ENCODE assay signal across 8 mouse cellular contexts in the genomic region with DNA sequence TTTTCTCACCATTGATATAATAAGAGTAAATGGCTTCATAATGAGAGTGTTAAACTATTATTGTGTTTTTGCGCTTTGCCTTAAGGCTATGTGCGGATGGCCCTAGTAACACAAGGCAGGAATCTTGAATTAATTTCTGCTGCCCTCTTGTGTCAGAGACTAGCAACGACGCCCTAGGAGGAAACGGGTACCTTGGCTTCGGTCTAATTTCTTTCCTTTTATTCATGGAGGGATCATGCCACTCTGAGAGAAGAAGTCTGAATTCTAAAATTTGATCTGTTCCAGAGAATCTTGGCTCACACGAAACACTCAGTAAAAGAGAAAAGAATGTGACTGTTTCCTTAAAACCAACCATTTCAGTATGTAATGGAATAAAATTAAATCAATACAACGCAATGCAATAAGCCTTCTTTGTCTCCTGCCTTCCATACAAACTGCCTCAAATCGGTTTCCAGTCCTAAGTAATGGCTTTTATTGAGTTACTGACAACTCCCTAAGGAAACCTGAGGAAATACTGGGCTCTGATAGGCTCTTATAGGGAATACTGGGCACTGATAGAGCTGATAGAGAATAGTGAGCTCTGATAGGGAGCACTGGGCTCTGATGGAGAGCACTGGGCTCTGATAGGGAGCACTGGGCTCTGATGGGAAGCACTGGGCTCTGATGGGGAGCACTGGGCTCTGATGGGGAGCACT.
DNase-seq lines count a peak whose midpoint lies in the region; ATAC-seq and TF ChIP-seq lines count a peak whose summit lies in the region.

No protein-coding gene starts in this region.

- ATAC-seq in liver, embryonic 14.5 days (ENCODE audit: insufficient read depth): no peak
- ATAC-seq in hindbrain, embryonic 15.5 days (ENCODE audit: low FRiP score, low read depth): peak; percentile 90

- DNase-seq in liver, embryonic 14.5 days (ENCODE audit: low read depth in 3 of 3, low spot score in 3 of 3): peak in 1 of 3 experiments; percentile 3
- no peak for DNase-seq in liver
- peak; percentile 87 for DNase-seq in brain, embryonic 14.5 days (ENCODE audit: low read depth)
- DNase-seq in forebrain, embryonic 10.5 days (ENCODE audit: extremely low spot score, low spot score): peak; percentile 31
- peak; percentile 70 to 81 for DNase-seq in layer of hippocampus, postnatal 14 days (ENCODE audit: low spot score in 2 of 2)
- peak; percentile 37 for DNase-seq in midbrain, embryonic 10.5 days (ENCODE audit: low spot score)
- DNase-seq in spleen, postnatal 4 days (ENCODE audit: low spot score in 2 of 2): peak; percentile 14 to 15

- no peak overlapping the region for H3K27ac ChIP-seq in liver, embryonic 14.5 days
- H3K27ac ChIP-seq in forebrain, embryonic 10.5 days: no peak overlapping the region
- H3K27ac ChIP-seq in hindbrain, embryonic 15.5 days (replicated peaks): peak overlapping the region; percentile 61
- H3K27ac ChIP-seq in midbrain, embryonic 10.5 days (replicated peaks): no peak overlapping the region

- H3K9ac ChIP-seq in liver, embryonic 14.5 days (replicated peaks): no peak overlapping the region
- no peak overlapping the region for H3K9ac ChIP-seq in hindbrain, embryonic 15.5 days

- no peak overlapping the region for H3K4me3 ChIP-seq in liver, embryonic 14.5 days (ENCODE audit: insufficient read depth in 1 of 2, low read depth in 2 of 2, low read length in 2 of 2)
- no peak overlapping the region for H3K4me3 ChIP-seq in forebrain, embryonic 10.5 days
- no peak overlapping the region for H3K4me3 ChIP-seq in hindbrain, embryonic 15.5 days
- H3K4me3 ChIP-seq in midbrain, embryonic 10.5 days: no peak overlapping the region

- TF ChIP-seq CTCF in liver, embryonic 14.5 days (IDR thresholded peaks at IDR 0.05; ENCODE audit: low read depth): peak; percentile 45
- TF ChIP-seq CTCF in brain, embryonic 14.5 days (IDR thresholded peaks at IDR 0.05; ENCODE audit: borderline replicate concordance, extremely low read depth, insufficient read depth, insufficient read length): peak; percentile 84; the same call in 1 of the 2 replicates

- no peaks in the 10 kb centered on the region for H3K4me1 ChIP-seq in liver, embryonic 14.5 days (replicated peaks; ENCODE audit: control insufficient read depth in 2 of 2, insufficient read depth in 2 of 2, low read length in 1 of 2)
- H3K4me1 ChIP-seq in forebrain, embryonic 10.5 days: no peaks in the 10 kb centered on the region
- no peaks in the 10 kb centered on the region for H3K4me1 ChIP-seq in hindbrain, embryonic 15.5 days (replicated peaks)
- H3K4me1 ChIP-seq in midbrain, embryonic 10.5 days: no peaks in the 10 kb centered on the region

- no peak for TF ChIP-seq POLR2A in brain, embryonic 14.5 days (IDR thresholded peaks at IDR 0.05; ENCODE audit: borderline replicate concordance, extremely low read depth, insufficient read depth, insufficient read length, poor library complexity, severe bottlenecking)

- 22% methylated on average over 9 of the region's 9 CpGs for WGBS in liver, embryonic 14.5 days (ENCODE audit: insufficient replicate concordance)
- WGBS in forebrain, embryonic 10.5 days: 26% methylated on average over 9 of the region's 9 CpGs
- 14% methylated on average over 9 of the region's 9 CpGs for WGBS in hindbrain, embryonic 15.5 days
- 29% methylated on average over 9 of the region's 9 CpGs for WGBS in midbrain, embryonic 10.5 days

- no peak for TF ChIP-seq EP300 in liver, embryonic 14.5 days (IDR thresholded peaks at IDR 0.05; ENCODE audit: low read depth)

- H3K4me2 ChIP-seq in liver, embryonic 14.5 days (ENCODE audit: low read depth): no peak overlapping the region
- peak overlapping the region; percentile 21; the same call in 1 of the 2 replicates for H3K4me2 ChIP-seq in hindbrain, embryonic 15.5 days

- no peaks in the 10 kb centered on the region for H3K36me3 ChIP-seq in liver, embryonic 14.5 days (replicated peaks; ENCODE audit: control insufficient read depth, insufficient read depth, low read depth)
- no peaks in the 10 kb centered on the region for H3K36me3 ChIP-seq in forebrain, embryonic 10.5 days (replicated peaks)
- no peaks in the 10 kb centered on the region for H3K36me3 ChIP-seq in hindbrain, embryonic 15.5 days
- H3K36me3 ChIP-seq in midbrain, embryonic 10.5 days: no peaks in the 10 kb centered on the region

- no peaks in the 10 kb centered on the region for H3K27me3 ChIP-seq in liver, embryonic 14.5 days (ENCODE audit: control insufficient read depth, insufficient read depth, low read length)
- no peaks in the 10 kb centered on the region for H3K27me3 ChIP-seq in forebrain, embryonic 10.5 days (ENCODE audit: poor library complexity, severe bottlenecking)
- H3K27me3 ChIP-seq in hindbrain, embryonic 15.5 days: no peaks in the 10 kb centered on the region
- no peaks in the 10 kb centered on the region for H3K27me3 ChIP-seq in midbrain, embryonic 10.5 days (ENCODE audit: low read depth, poor library complexity, severe bottlenecking)

- no peaks in the 10 kb centered on the region for H3K9me3 ChIP-seq in liver, embryonic 14.5 days (ENCODE audit: control insufficient read depth, low read length)
- H3K9me3 ChIP-seq in forebrain, embryonic 10.5 days: no peaks in the 10 kb centered on the region
- H3K9me3 ChIP-seq in hindbrain, embryonic 15.5 days: no peaks in the 10 kb centered on the region
- no peaks in the 10 kb centered on the region for H3K9me3 ChIP-seq in midbrain, embryonic 10.5 days (replicated peaks)
